In the genomic region with DNA sequence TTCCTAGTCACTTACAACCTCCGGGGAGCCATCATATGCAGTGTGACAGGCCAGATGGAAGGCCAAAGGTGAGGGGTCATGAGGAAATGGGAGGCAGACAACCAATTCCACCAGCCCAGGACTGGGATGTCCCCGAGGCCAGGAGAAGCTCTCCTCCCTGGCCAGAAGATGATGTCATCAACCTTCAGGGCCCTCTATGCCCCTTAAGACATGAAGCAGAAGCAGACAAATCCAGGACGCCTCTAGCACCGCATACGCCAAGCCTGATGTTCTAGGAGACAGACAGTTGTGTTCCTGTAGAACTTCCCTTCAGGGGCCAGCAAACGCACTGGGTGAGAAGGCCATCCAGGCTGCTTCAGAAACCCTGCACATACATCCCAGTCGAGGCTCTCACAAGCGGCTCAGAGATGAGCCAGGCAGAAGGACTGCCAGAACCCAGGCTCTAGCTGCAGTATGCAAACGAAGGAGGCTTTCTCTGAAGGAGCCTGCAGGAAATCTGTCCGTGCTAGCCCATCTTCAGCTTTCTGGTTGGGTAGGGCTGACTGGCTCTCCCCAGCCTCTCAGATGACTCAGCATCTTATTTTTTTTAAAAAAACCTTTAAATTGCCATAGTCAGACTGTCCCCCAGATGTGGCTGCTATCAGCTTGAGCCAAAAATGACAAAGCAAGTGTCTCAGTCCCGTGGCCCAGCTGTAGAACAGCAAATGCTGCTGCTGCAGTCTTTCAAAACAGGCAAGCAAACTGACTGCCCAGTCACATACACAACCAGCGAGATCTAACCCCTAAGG, we compare ENCODE assay signal across 8 mouse cellular contexts. TPM values are rescaled to one million over a fixed set of nuclear protein-coding genes. Genes with fewer than 3 reads are reported as not detected.
DNase-seq lines count a peak whose midpoint lies in the region; ATAC-seq and TF ChIP-seq lines count a peak whose summit lies in the region.

No protein-coding gene starts in this region.

- no peak overlapping the region for H3K27ac ChIP-seq in hindbrain, embryonic 14.5 days
- peak overlapping the region; percentile 1; the same call in 1 of the 2 replicates for H3K27ac ChIP-seq in olfactory bulb, adult 2 months (ENCODE audit: insufficient read depth, low read depth, low read length)

- no peak overlapping the region for H3K4me3 ChIP-seq in hindbrain, embryonic 14.5 days (replicated peaks; ENCODE audit: low read length)
- no peak overlapping the region for H3K4me3 ChIP-seq in olfactory bulb, adult 2 months (ENCODE audit: insufficient read depth, low read depth, low read length)

- ATAC-seq in hindbrain, embryonic 14.5 days (ENCODE audit: low FRiP score), result peak; percentile 17; the same call in 1 of the 2 replicates
- ATAC-seq in activated CD4-positive, CD25-positive, alpha-beta regulatory T cell, adult 4 months, result no peak

- H3K4me2 ChIP-seq in hindbrain, embryonic 14.5 days (replicated peaks), result no peak overlapping the region; the same call in 1 of the 2 replicates

- no peak for TF ChIP-seq CTCF in olfactory bulb, adult 2 months (IDR thresholded peaks at IDR 0.05; ENCODE audit: insufficient read depth, low read depth, low read length)

- H3K9ac ChIP-seq in hindbrain, embryonic 14.5 days, result no peak overlapping the region

- TF ChIP-seq POLR2A in olfactory bulb, adult 2 months (IDR thresholded peaks at IDR 0.05; ENCODE audit: insufficient read depth, low read depth, low read length), result no peak

- H3K27me3 ChIP-seq in hindbrain, embryonic 14.5 days (ENCODE audit: control insufficient read depth, insufficient read depth, low read length), result no peaks in the 10 kb centered on the region

- H3K36me3 ChIP-seq in hindbrain, embryonic 14.5 days (replicated peaks; ENCODE audit: control insufficient read depth, insufficient read depth), result no peaks in the 10 kb centered on the region

- 55% methylated on average over 12 of the region's 12 CpGs for WGBS in hindbrain, embryonic 14.5 days
- 42% methylated on average over 12 of the region's 12 CpGs for WGBS in olfactory bulb, adult 2 months

- no peaks in the 10 kb centered on the region for H3K9me3 ChIP-seq in hindbrain, embryonic 14.5 days (ENCODE audit: control insufficient read depth, low read length)

- peaks cover 47% of the 10 kb centered on the region for H3K4me1 ChIP-seq in hindbrain, embryonic 14.5 days (replicated peaks; ENCODE audit: control insufficient read depth, insufficient read depth, low read length)
- peaks cover 53% of the 10 kb centered on the region for H3K4me1 ChIP-seq in olfactory bulb, adult 2 months (ENCODE audit: control insufficient read depth, insufficient read depth, low read length)

- peak; percentile 40 to 66 for DNase-seq in frontal cortex, adult 2 months (ENCODE audit: extremely low spot score in 1 of 2, low spot score in 1 of 2)
- no peak for DNase-seq in frontal cortex, postnatal 14 days (ENCODE audit: low spot score in 2 of 2)
- peak; percentile 45 for DNase-seq in spleen, adult 12 weeks (ENCODE audit: low spot score)
- no peak for DNase-seq in spleen, adult 18-20 months
- DNase-seq in hindbrain, embryonic 14.5 days (ENCODE audit: low spot score), result no peak
- no peak for DNase-seq in urinary bladder, postnatal 14 days (ENCODE audit: low spot score)

RNA-seq across cellular contexts. Expression of a gene that starts 8.3 kb away (rescaled TPM):
- polyA plus RNA-seq in frontal cortex, adult 2 months (2012; rRNA removed), result 77.1 and 86.0 TPM in 2 replicates
- polyA plus RNA-seq in hindbrain, embryonic 14.5 days (2014; fragmentation: Nextera tagmentation; extraction: Ambion mirVana), result 27.5 and 28.5 TPM in 2 replicates
- not detected in 2 replicates for polyA plus RNA-seq in olfactory bulb, adult 2 months (2012; ENCODE audit: insufficient read depth, insufficient read length, low replicate concordance, missing spikeins)
- polyA plus RNA-seq in activated CD4-positive, CD25-positive, alpha-beta regulatory T cell, adult 4 months (2017; shearing (Covaris generic)), result 1 to 10 TPM; 2.2 TPM

RNA-seq across cellular contexts. Expression of a gene that starts 13.3 kb away (rescaled TPM):
- polyA plus RNA-seq in frontal cortex, adult 2 months (2012; rRNA removed), result 2.1 and 2.8 TPM in 2 replicates
- polyA plus RNA-seq in hindbrain, embryonic 14.5 days (2014; fragmentation: Nextera tagmentation; extraction: Ambion mirVana), result 0.15 TPM in 1 of 2 replicates, not detected in the other
- polyA plus RNA-seq in olfactory bulb, adult 2 months (2012; ENCODE audit: insufficient read depth, insufficient read length, low replicate concordance, missing spikeins), result not detected in 2 replicates
- not detected for polyA plus RNA-seq in activated CD4-positive, CD25-positive, alpha-beta regulatory T cell, adult 4 months (2017; shearing (Covaris generic))

RNA-seq across cellular contexts. Expression of a gene that starts 42.2 kb away (rescaled TPM):
- polyA plus RNA-seq in frontal cortex, adult 2 months (2012; rRNA removed), result 13.7 and 17.6 TPM in 2 replicates
- polyA plus RNA-seq in hindbrain, embryonic 14.5 days (2014; fragmentation: Nextera tagmentation; extraction: Ambion mirVana), result 4.0 and 4.1 TPM in 2 replicates
- not detected in 2 replicates for polyA plus RNA-seq in olfactory bulb, adult 2 months (2012; ENCODE audit: insufficient read depth, insufficient read length, low replicate concordance, missing spikeins)
- not detected for polyA plus RNA-seq in activated CD4-positive, CD25-positive, alpha-beta regulatory T cell, adult 4 months (2017; shearing (Covaris generic))

RNA-seq across cellular contexts. Expression of a gene that starts 53.9 kb away (rescaled TPM):
- 1.8 and 2.0 TPM in 2 replicates for polyA plus RNA-seq in frontal cortex, adult 2 months (2012; rRNA removed)
- 1.1 and 1.2 TPM in 2 replicates for polyA plus RNA-seq in hindbrain, embryonic 14.5 days (2014; fragmentation: Nextera tagmentation; extraction: Ambion mirVana)
- not detected in 2 replicates for polyA plus RNA-seq in olfactory bulb, adult 2 months (2012; ENCODE audit: insufficient read depth, insufficient read length, low replicate concordance, missing spikeins)
- 1 to 10 TPM; 4.9 to 5.0 TPM for polyA plus RNA-seq in activated CD4-positive, CD25-positive, alpha-beta regulatory T cell, adult 4 months (2017; shearing (Covaris generic))

Comparison
In these comparisons a context has a peak if more than half of its experiments do, and no peak if none do; other contexts are left out.
1. DNase-seq: peak in frontal cortex, adult 2 months (2 of 2) and spleen, adult 12 weeks (single experiment); none in frontal cortex, postnatal 14 days (0 of 2), spleen, adult 18-20 months (0 of 2), hindbrain, embryonic 14.5 days (single experiment) and urinary bladder, postnatal 14 days (single experiment).